Mouse (Mus musculus) kidney, embryonic 15.5 days (tissue): ENCODE measurements around the gene S1pr2. TPM values are rescaled to one million over a fixed set of nuclear protein-coding genes. Genes with fewer than 3 reads are reported as not detected.

ENCODE experiments used
- microRNA-seq: library from miRNA; unstranded; fragments of <30 nt; microRNA quantifications from one replicate; pipeline ENCODE4, GENCODE M21; 2016
- polyA plus RNA-seq: library from polyadenylated mRNA; unstranded; fragments of >200 nt; fragmentation: Nextera tagmentation; extraction: Ambion mirVana; gene quantifications from 2 replicates; pipeline ENCODE4 v1.2.1, GENCODE M21; 2015

The S1pr2 gene
- polyA plus RNA-seq, 1 experiment from 2014 or later, result 32.7 TPM

Small RNA genes within 50 kb of the gene (microRNA-seq; reads per million reads assigned to microRNA genes)
- gene Mir7081, result not detected

Other genes starting within 250 kb of the S1pr2 start
- 4.7 and 7.1 TPM in 2 replicates for gene Olfm2, start 230.4 kb downstream of the S1pr2 start, polyA plus RNA-seq
- gene Col5a3, start 161.7 kb downstream of the S1pr2 start, polyA plus RNA-seq, result 2.5 and 4.4 TPM in 2 replicates
- not detected in 2 replicates for gene Rdh8, start 158.3 kb downstream of the S1pr2 start, polyA plus RNA-seq
- 15.2 and 16.1 TPM in 2 replicates for gene A230050P20Rik, start 108.1 kb downstream of the S1pr2 start, polyA plus RNA-seq
- gene Angptl6, start 97.1 kb downstream of the S1pr2 start, polyA plus RNA-seq, result 2.5 and 2.8 TPM in 2 replicates
- gene Ppan, start 88.6 kb downstream of the S1pr2 start, polyA plus RNA-seq, result 84.2 and 93.7 TPM in 2 replicates
- gene Eif3g, start 78.2 kb downstream of the S1pr2 start, polyA plus RNA-seq, result 319 and 321 TPM in 2 replicates
- 96.9 and 108 TPM in 2 replicates for gene Dnmt1, start 16.9 kb downstream of the S1pr2 start, polyA plus RNA-seq
- 140 and 143 TPM in 2 replicates for gene Mrpl4, start 26.0 kb upstream of the S1pr2 start, polyA plus RNA-seq
- 10.8 and 13.7 TPM in 2 replicates for gene Icam1, start 39.2 kb upstream of the S1pr2 start, polyA plus RNA-seq
- gene Icam4, start 52.6 kb upstream of the S1pr2 start, polyA plus RNA-seq, result 2.0 and 2.7 TPM in 2 replicates
- 0.18 and 0.38 TPM in 2 replicates for gene Icam5, start 55.3 kb upstream of the S1pr2 start, polyA plus RNA-seq
- 1.6 and 1.8 TPM in 2 replicates for gene Zglp1, start 90.3 kb upstream of the S1pr2 start, polyA plus RNA-seq
- 0.45 and 0.86 TPM in 2 replicates for gene Gm49373, start 96.3 kb upstream of the S1pr2 start, polyA plus RNA-seq
- gene Fdx1l, start 96.8 kb upstream of the S1pr2 start, polyA plus RNA-seq, result 53.9 and 61.0 TPM in 2 replicates
- 2.2 and 3.0 TPM in 2 replicates for gene Gm38431, start 115.2 kb upstream of the S1pr2 start, polyA plus RNA-seq
- 67.9 and 76.3 TPM in 2 replicates for gene Raver1, start 115.2 kb upstream of the S1pr2 start, polyA plus RNA-seq
- 12.7 and 15.5 TPM in 2 replicates for gene Tyk2, start 154.5 kb upstream of the S1pr2 start, polyA plus RNA-seq
- gene Cdc37, start 173.2 kb upstream of the S1pr2 start, polyA plus RNA-seq, result 332 and 351 TPM in 2 replicates
- gene Pde4a, start 188.9 kb upstream of the S1pr2 start, polyA plus RNA-seq, result 12.6 and 12.7 TPM in 2 replicates